Mouse (Mus musculus) left cerebral cortex, postnatal 36 days (tissue): ENCODE measurements around the gene Iqsec1. TPM values are rescaled to one million over a fixed set of nuclear protein-coding genes. Genes with fewer than 3 reads are reported as not detected.

ENCODE experiments used
- DNase-seq, 2 experiments: peaks; one replicate each; pipeline ENCODE4 v3.0.0; 2021 to 2022; ENCODE audit warnings: low spot score in 2 of 2, mixed read lengths in 1 of 2
- intact Hi-C: fragments of 180-260 bp; cut with DNase I; formaldehyde crosslinking; loops from one replicate; pipeline ENCODE4 v1.15.1; 2025
- total RNA-seq, 2 experiments: library from RNA; stranded (reverse); gene quantifications; 2 replicates each; pipeline ENCODE4 v1.2.3; 2021

Iqsec1 gene
- total RNA-seq, 2 experiments from 2014 or later: 352 to 390 TPM

- intact Hi-C loops: no loop called here
- no peak for DNase-seq
These were observed 268.3 kb downstream of the Iqsec1 start for GRCm38 (mm10) chr6:90720201-90720600.

- no peak for DNase-seq
- intact Hi-C loops: no loop called here
These were observed 269.1 kb downstream of the Iqsec1 start for GRCm38 (mm10) chr6:90719402-90719801.

DNA sequence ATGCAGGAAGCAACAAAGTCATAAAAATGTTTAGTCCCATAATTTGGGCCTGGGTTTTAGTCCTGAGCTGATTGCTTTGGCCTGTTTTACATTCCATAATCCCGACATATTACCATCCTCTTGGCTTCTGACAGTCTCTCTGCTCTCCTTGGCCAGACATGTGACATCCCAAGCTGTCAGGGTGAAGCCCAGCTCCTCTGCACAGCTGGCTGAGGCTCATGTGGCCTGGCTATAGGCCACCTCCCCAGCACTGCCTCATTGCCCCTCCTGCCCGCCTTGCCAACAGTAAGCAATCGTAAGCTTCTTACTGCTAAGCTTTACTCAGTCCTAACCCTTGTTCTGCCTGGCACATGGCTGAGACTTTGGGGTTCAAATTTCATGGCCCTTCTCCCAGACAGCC, 270.0 kb downstream of the Iqsec1 start:
- DNase-seq: no peak
- intact Hi-C loops: no loop called here

DNA sequence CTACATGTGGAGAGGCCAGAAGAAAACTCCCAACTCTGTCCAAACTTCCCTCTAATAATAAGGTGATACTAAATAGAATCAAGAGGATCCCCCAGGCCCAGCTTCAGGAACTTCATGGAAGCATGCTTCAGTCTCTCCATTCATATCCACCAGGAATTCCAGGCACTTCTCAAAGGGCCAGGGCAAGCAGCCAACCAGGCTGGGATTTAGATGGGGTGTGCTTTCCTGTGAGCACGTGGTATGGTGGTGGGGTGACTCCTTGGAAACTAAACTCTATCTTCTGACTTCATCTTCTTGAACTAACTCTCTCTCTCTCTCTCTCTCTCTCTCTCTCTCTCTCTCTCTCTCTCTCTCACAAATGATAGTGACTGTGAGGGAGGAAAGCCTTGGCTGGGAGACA, 270.8 kb downstream of the Iqsec1 start:
- intact Hi-C loops: no loop called here
- DNase-seq: no peak

- intact Hi-C loops: no loop called here
- no peak for DNase-seq
These were observed 271.6 kb downstream of the Iqsec1 start for GRCm38 (mm10) chr6:90716853-90717252.

GRCm38 (mm10) chr6:90716066-90716704, 272.3 kb downstream of the Iqsec1 start:
- DNase-seq: no peak
- intact Hi-C loops: no loop called here

- DNase-seq: no peak
- intact Hi-C loops: no loop called here
These were observed 273.1 kb downstream of the Iqsec1 start for GRCm38 (mm10) chr6:90715245-90715905.

DNA sequence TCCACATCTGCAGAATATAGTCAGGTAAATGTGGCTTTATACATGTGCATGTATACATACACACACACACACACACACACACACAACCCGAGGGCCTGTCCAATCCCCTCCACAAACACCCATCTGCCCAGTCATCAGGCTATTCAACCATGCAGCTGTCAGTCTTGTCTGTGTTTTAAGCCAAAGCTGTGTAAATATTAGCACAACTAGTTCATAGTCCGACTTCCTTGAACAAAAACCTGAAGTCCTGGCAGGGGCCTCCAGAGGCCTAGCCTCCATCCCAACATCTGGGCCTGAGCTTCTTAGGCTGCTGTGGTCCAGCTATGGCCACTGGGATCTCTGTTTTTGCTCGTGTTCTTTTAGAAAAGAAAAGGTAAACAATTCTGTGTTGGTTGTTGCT, 274.8 kb downstream of the Iqsec1 start:
- intact Hi-C loops: no loop called here

GRCm38 (mm10) chr6:90712486-90713480, 275.7 kb downstream of the Iqsec1 start:
- intact Hi-C loops: no loop called here
- no peak for DNase-seq

More for the DNA sequence above, 274.8 kb downstream of the Iqsec1 start:
- DNase-seq: no peak

DNA sequence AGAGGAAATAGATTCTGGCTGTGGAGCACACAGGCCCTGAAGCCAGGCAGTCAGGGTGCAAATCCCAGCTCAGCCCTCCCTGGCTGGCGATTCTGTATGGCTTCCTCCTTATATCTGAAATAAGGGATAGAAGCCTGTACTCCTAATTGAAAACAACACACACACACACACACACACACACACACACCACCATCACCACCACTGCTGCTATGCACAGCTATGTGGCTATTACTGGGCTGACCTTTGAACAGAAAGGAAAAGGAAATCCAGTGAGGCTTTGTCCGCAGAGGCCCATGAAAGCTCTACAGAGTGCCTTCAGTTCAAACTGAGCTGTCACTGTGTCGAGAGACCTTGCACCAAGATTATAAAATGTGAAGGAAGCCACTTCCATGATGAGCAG, 276.4 kb downstream of the Iqsec1 start:
- DNase-seq: no peak
- intact Hi-C loops: no loop called here

- no peak for DNase-seq
- intact Hi-C loops: no loop called here
These were observed 276.9 kb downstream of the Iqsec1 start for GRCm38 (mm10) chr6:90711476-90712035.

GRCm38 (mm10) chr6:90710778-90711177, 277.7 kb downstream of the Iqsec1 start:
- intact Hi-C loops: no loop called here
- DNase-seq: no peak

GRCm38 (mm10) chr6:90709929-90710777, 278.3 kb downstream of the Iqsec1 start:
- DNase-seq: no peak
- intact Hi-C loops: no loop called here

DNA sequence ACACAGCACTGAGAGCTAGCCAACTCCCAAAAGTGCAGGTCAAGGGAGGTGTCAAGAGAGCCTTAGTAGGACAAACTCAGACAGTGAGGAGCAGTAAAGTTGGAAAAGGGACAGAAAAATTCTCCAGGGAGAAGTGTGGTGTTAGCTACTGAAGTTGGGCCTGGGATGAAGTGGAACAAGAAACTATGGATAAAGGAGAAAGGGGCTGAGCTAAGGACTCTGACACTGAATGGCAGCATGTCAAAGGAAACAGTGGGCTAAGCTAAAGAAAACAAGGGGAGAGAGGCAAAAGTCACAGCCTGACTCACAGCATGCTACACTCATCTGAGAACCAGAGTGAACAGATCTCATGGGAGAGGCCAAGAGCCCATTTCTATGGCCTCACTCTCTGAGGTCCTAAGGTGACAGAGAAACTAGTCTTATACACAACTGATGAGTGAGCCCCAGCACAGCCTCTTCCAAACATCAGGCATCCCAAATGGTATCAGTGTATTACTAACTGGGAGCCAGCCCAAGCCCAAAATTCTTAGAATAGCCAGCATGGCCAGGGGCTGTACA, 280.3 kb downstream of the Iqsec1 start:
- no peak for DNase-seq

GRCm38 (mm10) chr6:90707143-90707542, 281.3 kb downstream of the Iqsec1 start:
- intact Hi-C loops: no loop called here
- no peak for DNase-seq

More for the DNA sequence above, 280.3 kb downstream of the Iqsec1 start:
- intact Hi-C loops: no loop called here

DNA sequence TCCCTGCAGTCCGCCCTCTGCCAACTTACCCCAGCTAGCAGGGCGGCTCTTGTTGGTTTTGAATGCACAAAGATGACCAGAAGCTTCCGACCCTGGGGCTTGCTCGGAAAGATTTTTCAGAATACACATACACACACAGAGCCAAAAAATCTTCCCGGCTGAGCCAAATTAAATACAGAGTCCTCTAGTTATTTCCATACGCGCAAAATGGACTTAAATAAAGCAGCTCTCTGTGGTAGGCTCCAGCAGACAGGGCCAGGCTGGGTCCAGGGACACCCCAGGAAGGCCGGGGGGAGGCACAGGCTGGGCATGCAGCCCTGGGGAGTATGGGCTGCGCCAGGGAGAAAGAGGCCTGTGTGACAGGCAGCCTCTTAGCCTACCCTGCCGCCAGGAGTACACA, 282.0 kb downstream of the Iqsec1 start:
- peak in 1 of 2 experiments; percentile 40 for DNase-seq
- intact Hi-C loops: no loop called here

DNA sequence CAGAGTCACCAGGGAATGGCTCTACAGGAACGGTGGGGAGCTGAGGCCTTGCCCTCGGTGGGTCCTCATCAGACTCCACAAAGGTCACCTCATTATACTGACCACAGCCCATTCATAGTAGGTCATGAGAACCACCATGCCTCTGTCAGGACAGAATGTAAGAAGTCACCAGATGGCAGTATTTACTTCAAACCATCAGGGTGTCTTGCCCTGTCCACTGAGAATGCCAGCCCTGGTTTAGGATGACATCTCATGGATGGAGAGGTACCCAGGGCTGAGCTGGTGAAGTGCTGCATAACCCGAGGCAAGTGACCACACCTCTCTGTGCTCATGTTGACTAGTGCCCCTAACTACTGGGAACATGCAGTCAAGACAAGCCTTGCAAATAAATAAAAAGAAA, 282.7 kb downstream of the Iqsec1 start:
- no peak for DNase-seq
- intact Hi-C loops: no loop called here

GRCm38 (mm10) chr6:90704705-90705344, 283.7 kb downstream of the Iqsec1 start:
- no peak for DNase-seq
- intact Hi-C loops: no loop called here
